8 mouse cellular contexts compared by ENCODE assay signal in genomic region chr8:13213479-13214268, GRCm38 (mm10). TPM values are rescaled to one million over a fixed set of nuclear protein-coding genes. Genes with fewer than 3 reads are reported as not detected.
DNase-seq lines count a peak whose midpoint lies in the region; ATAC-seq and TF ChIP-seq lines count a peak whose summit lies in the region.

No protein-coding gene starts in this region.

- H3K4me1 ChIP-seq in bone marrow, adult 2 months (ENCODE audit: control insufficient read depth, insufficient read depth, low read length): peaks cover 1% of the 10 kb centered on the region; the same call in 1 of the 2 replicates
- H3K4me1 ChIP-seq in embryonic facial prominence, embryonic 15.5 days: peaks cover 16% of the 10 kb centered on the region
- H3K4me1 ChIP-seq in heart, embryonic 10.5 days: peaks cover 44% of the 10 kb centered on the region
- 0 out of 2 replicates have a peak, but pooled peaks cover 8% of the 10 kb centered on the region for H3K4me1 ChIP-seq in kidney, embryonic 14.5 days (ENCODE audit: control insufficient read depth, insufficient read depth, low read length)
- peaks cover 12% of the 10 kb centered on the region for H3K4me1 ChIP-seq in limb, embryonic 14.5 days (ENCODE audit: control insufficient read depth, insufficient read depth, low read length)
- peaks cover 4% of the 10 kb centered on the region; the same call in 1 of the 2 replicates for H3K4me1 ChIP-seq in midbrain, embryonic 16.5 days (ENCODE audit: control insufficient read depth, insufficient read depth, low read length)
- H3K4me1 ChIP-seq in spleen, adult 2 months (ENCODE audit: control insufficient read depth, insufficient read depth, insufficient read length): peaks cover 14% of the 10 kb centered on the region; the same call in 1 of the 2 replicates

- no peaks in the 10 kb centered on the region for H3K36me3 ChIP-seq in embryonic facial prominence, embryonic 15.5 days
- no peaks in the 10 kb centered on the region for H3K36me3 ChIP-seq in heart, embryonic 10.5 days
- H3K36me3 ChIP-seq in kidney, embryonic 14.5 days (ENCODE audit: control insufficient read depth, insufficient read depth, low read length): no peaks in the 10 kb centered on the region
- no peaks in the 10 kb centered on the region for H3K36me3 ChIP-seq in limb, embryonic 14.5 days (ENCODE audit: control insufficient read depth, insufficient read depth, low read length)
- H3K36me3 ChIP-seq in midbrain, embryonic 16.5 days (ENCODE audit: control insufficient read depth, insufficient read depth, low read length): no peaks in the 10 kb centered on the region
- no peaks in the 10 kb centered on the region for H3K36me3 ChIP-seq in spleen, adult 2 months (ENCODE audit: control insufficient read depth, insufficient read depth, low read length)

- no peak overlapping the region for H3K9ac ChIP-seq in embryonic facial prominence, embryonic 15.5 days
- H3K9ac ChIP-seq in kidney, embryonic 14.5 days (ENCODE audit: low read depth, low read length): no peak overlapping the region
- no peak overlapping the region for H3K9ac ChIP-seq in limb, embryonic 14.5 days (ENCODE audit: low read depth, low read length, severe bottlenecking)
- no peak overlapping the region for H3K9ac ChIP-seq in midbrain, embryonic 16.5 days (ENCODE audit: low read depth, low read length)

- peak; percentile 71 for ATAC-seq in embryonic facial prominence, embryonic 15.5 days (ENCODE audit: insufficient number of reproducible peaks, low FRiP score, low TSS enrichment, low read depth)
- peak; percentile 81 for ATAC-seq in kidney, embryonic 14.5 days (ENCODE audit: low FRiP score, low TSS enrichment)
- peak; percentile 79; the same call in 1 of the 2 replicates for ATAC-seq in limb, embryonic 14.5 days (ENCODE audit: low FRiP score, low read depth)
- peak; percentile 84; the same call in 1 of the 2 replicates for ATAC-seq in midbrain, embryonic 16.5 days

- H3K9me3 ChIP-seq in embryonic facial prominence, embryonic 15.5 days (replicated peaks): no peaks in the 10 kb centered on the region
- H3K9me3 ChIP-seq in heart, embryonic 10.5 days: no peaks in the 10 kb centered on the region
- no peaks in the 10 kb centered on the region for H3K9me3 ChIP-seq in kidney, embryonic 14.5 days (ENCODE audit: control insufficient read depth, low read length)
- H3K9me3 ChIP-seq in limb, embryonic 14.5 days (ENCODE audit: control insufficient read depth, low read length): no peaks in the 10 kb centered on the region
- no peaks in the 10 kb centered on the region for H3K9me3 ChIP-seq in midbrain, embryonic 16.5 days (replicated peaks; ENCODE audit: control insufficient read depth, low read length, poor library complexity, severe bottlenecking)

- H3K4me3 ChIP-seq in bone marrow, adult 2 months (replicated peaks; ENCODE audit: control insufficient read depth, low read depth, low read length): no peak overlapping the region
- no peak overlapping the region for H3K4me3 ChIP-seq in embryonic facial prominence, embryonic 15.5 days (replicated peaks)
- H3K4me3 ChIP-seq in heart, embryonic 10.5 days: peak overlapping the region; percentile 40
- no peak overlapping the region for H3K4me3 ChIP-seq in kidney, embryonic 14.5 days (ENCODE audit: low read length)
- H3K4me3 ChIP-seq in limb, embryonic 14.5 days (replicated peaks; ENCODE audit: low read length): no peak overlapping the region
- no peak overlapping the region for H3K4me3 ChIP-seq in midbrain, embryonic 16.5 days (ENCODE audit: low read depth, low read length)
- H3K4me3 ChIP-seq in spleen, adult 2 months (ENCODE audit: extremely low read depth, insufficient read depth, insufficient read length): no peak overlapping the region

- DNase-seq in 416B (ENCODE audit: low read depth): peak; percentile 99
- DNase-seq in heart, embryonic 10.5 days (ENCODE audit: low spot score): peak; percentile 93
- DNase-seq in limb, embryonic 14.5 days (ENCODE audit: low spot score): peak; percentile 63
- DNase-seq in spleen, adult 2 months (ENCODE audit: low read depth in 1 of 2, low spot score in 2 of 2): peak; percentile 68 to 77

- H3K27me3 ChIP-seq in embryonic facial prominence, embryonic 15.5 days: no peaks in the 10 kb centered on the region
- H3K27me3 ChIP-seq in heart, embryonic 10.5 days (ENCODE audit: insufficient read depth, poor library complexity, severe bottlenecking): no peaks in the 10 kb centered on the region
- no peaks in the 10 kb centered on the region for H3K27me3 ChIP-seq in kidney, embryonic 14.5 days (ENCODE audit: control insufficient read depth, insufficient read depth, low read length)
- no peaks in the 10 kb centered on the region for H3K27me3 ChIP-seq in limb, embryonic 14.5 days (ENCODE audit: control insufficient read depth, insufficient read depth, low read length)
- H3K27me3 ChIP-seq in midbrain, embryonic 16.5 days (ENCODE audit: control insufficient read depth, insufficient read depth, low read depth, low read length): no peaks in the 10 kb centered on the region
- no peaks in the 10 kb centered on the region for H3K27me3 ChIP-seq in spleen, adult 2 months (ENCODE audit: control insufficient read depth, insufficient read depth, low read length)

- peak; percentile 87 for TF ChIP-seq CTCF in bone marrow, adult 2 months (IDR thresholded peaks at IDR 0.05; ENCODE audit: control insufficient read depth, insufficient read depth, low read length)
- peak; percentile 69; the same call in 1 of the 2 replicates for TF ChIP-seq CTCF in spleen, adult 2 months (IDR thresholded peaks at IDR 0.05; ENCODE audit: extremely low read depth, insufficient read depth, insufficient read length, insufficient replicate concordance)

- no peak for TF ChIP-seq POLR2A in bone marrow, adult 2 months (IDR thresholded peaks at IDR 0.05; ENCODE audit: borderline replicate concordance, control insufficient read depth, low read depth, low read length)
- TF ChIP-seq POLR2A in limb, embryonic 14.5 days (IDR thresholded peaks at IDR 0.05; ENCODE audit: borderline replicate concordance, extremely low read depth, insufficient read depth, insufficient read length): no peak
- TF ChIP-seq POLR2A in spleen, adult 2 months (IDR thresholded peaks at IDR 0.05; ENCODE audit: low read depth, low read length): no peak

- H3K27ac ChIP-seq in bone marrow, adult 2 months (ENCODE audit: control insufficient read depth, insufficient read depth, low read depth, low read length, poor library complexity): no peak overlapping the region
- H3K27ac ChIP-seq in embryonic facial prominence, embryonic 15.5 days (replicated peaks): peak overlapping the region; percentile 55; the same call in 1 of the 2 replicates
- H3K27ac ChIP-seq in heart, embryonic 10.5 days: peak overlapping the region; percentile 82
- H3K27ac ChIP-seq in kidney, embryonic 14.5 days (ENCODE audit: low read depth, low read length): no peak overlapping the region
- 0 out of 2 replicates have a peak overlapping the region, but pooled peaks have one; percentile 14 for H3K27ac ChIP-seq in limb, embryonic 14.5 days (replicated peaks; ENCODE audit: low read depth, low read length)
- no peak overlapping the region for H3K27ac ChIP-seq in midbrain, embryonic 16.5 days (ENCODE audit: low read length)
- H3K27ac ChIP-seq in spleen, adult 2 months (ENCODE audit: insufficient read depth, low read length): 0 out of 2 replicates have a peak overlapping the region, but pooled peaks have one; percentile 25

- peak overlapping the region; percentile 17 for H3K4me2 ChIP-seq in embryonic facial prominence, embryonic 15.5 days (replicated peaks)
- H3K4me2 ChIP-seq in kidney, embryonic 14.5 days (replicated peaks; ENCODE audit: low read depth, low read length): peak overlapping the region; percentile 34; the same call in 1 of the 2 replicates
- no peak overlapping the region; the same call in 1 of the 2 replicates for H3K4me2 ChIP-seq in limb, embryonic 14.5 days (replicated peaks; ENCODE audit: low read depth, low read length, severe bottlenecking)
- H3K4me2 ChIP-seq in midbrain, embryonic 16.5 days (ENCODE audit: low read length): peak overlapping the region; percentile 38

- WGBS in bone marrow, adult 2 months: 1% methylated on average over 10 of the region's 10 CpGs
- WGBS in embryonic facial prominence, embryonic 15.5 days: 20% methylated on average over 10 of the region's 10 CpGs
- WGBS in heart, embryonic 10.5 days: 22% methylated on average over 10 of the region's 10 CpGs
- 21% methylated on average over 10 of the region's 10 CpGs for WGBS in kidney, embryonic 14.5 days
- WGBS in limb, embryonic 14.5 days: 22% methylated on average over 10 of the region's 10 CpGs
- 26% methylated on average over 10 of the region's 10 CpGs for WGBS in midbrain, embryonic 16.5 days
- WGBS in spleen, adult 2 months: 4% methylated on average over 10 of the region's 10 CpGs

RNA-seq across cellular contexts. Expression of gene Grtp1, which starts 13.3 kb away (rescaled TPM):
- 6.8 and 20.6 TPM in 2 replicates for polyA plus RNA-seq in bone marrow, adult 2 months (2011; ENCODE audit: insufficient read depth, insufficient read length, low replicate concordance, missing spikeins)
- polyA plus RNA-seq in embryonic facial prominence, embryonic 15.5 days (2015; fragmentation: Nextera tagmentation; extraction: Ambion mirVana): 15.4 and 16.1 TPM in 2 replicates
- 30.5 and 34.0 TPM in 2 replicates for polyA plus RNA-seq in heart, embryonic 10.5 days (2016; fragmentation: Nextera tagmentation; extraction: Ambion mirVana)
- 19.7 and 20.3 TPM in 2 replicates for polyA plus RNA-seq in kidney, embryonic 14.5 days (2014; fragmentation: Nextera tagmentation; extraction: Ambion mirVana)
- polyA plus RNA-seq in limb, embryonic 14.5 days (2012; rRNA removed): 9.5 and 11.3 TPM in 2 replicates
- 15.7 and 16.0 TPM in 2 replicates for polyA plus RNA-seq in limb, embryonic 14.5 days (2014; fragmentation: Nextera tagmentation; extraction: Ambion mirVana)
- polyA plus RNA-seq in midbrain, embryonic 16.5 days (2015; fragmentation: Nextera tagmentation; extraction: Ambion mirVana): 16.9 and 19.7 TPM in 2 replicates
- 1.1 and 1.6 TPM in 2 replicates for polyA plus RNA-seq in spleen, adult 2 months (2012; rRNA removed)

RNA-seq across cellular contexts. Expression of gene Adprhl1, which starts 40.3 kb away (rescaled TPM):
- 0.99 TPM in 1 of 2 replicates, not detected in the other for polyA plus RNA-seq in bone marrow, adult 2 months (2011; ENCODE audit: insufficient read depth, insufficient read length, low replicate concordance, missing spikeins)
- polyA plus RNA-seq in embryonic facial prominence, embryonic 15.5 days (2015; fragmentation: Nextera tagmentation; extraction: Ambion mirVana): 4.4 and 6.1 TPM in 2 replicates
- polyA plus RNA-seq in heart, embryonic 10.5 days (2016; fragmentation: Nextera tagmentation; extraction: Ambion mirVana): 49.3 and 117 TPM in 2 replicates
- polyA plus RNA-seq in kidney, embryonic 14.5 days (2014; fragmentation: Nextera tagmentation; extraction: Ambion mirVana): not detected in 2 replicates
- polyA plus RNA-seq in limb, embryonic 14.5 days (2012; rRNA removed): 3.2 and 4.1 TPM in 2 replicates
- polyA plus RNA-seq in limb, embryonic 14.5 days (2014; fragmentation: Nextera tagmentation; extraction: Ambion mirVana): 4.3 and 5.0 TPM in 2 replicates
- polyA plus RNA-seq in midbrain, embryonic 16.5 days (2015; fragmentation: Nextera tagmentation; extraction: Ambion mirVana): 0.29 TPM in 1 of 2 replicates, not detected in the other
- 0.18 TPM in 1 of 2 replicates, not detected in the other for polyA plus RNA-seq in spleen, adult 2 months (2012; rRNA removed)

RNA-seq across cellular contexts. Expression of gene Lamp1, which starts 54.7 kb away (rescaled TPM):
- 61.3 and 127 TPM in 2 replicates for polyA plus RNA-seq in bone marrow, adult 2 months (2011; ENCODE audit: insufficient read depth, insufficient read length, low replicate concordance, missing spikeins)
- polyA plus RNA-seq in embryonic facial prominence, embryonic 15.5 days (2015; fragmentation: Nextera tagmentation; extraction: Ambion mirVana): 334 and 345 TPM in 2 replicates
- polyA plus RNA-seq in heart, embryonic 10.5 days (2016; fragmentation: Nextera tagmentation; extraction: Ambion mirVana): 290 and 334 TPM in 2 replicates
- 225 and 306 TPM in 2 replicates for polyA plus RNA-seq in kidney, embryonic 14.5 days (2014; fragmentation: Nextera tagmentation; extraction: Ambion mirVana)
- 300 and 327 TPM in 2 replicates for polyA plus RNA-seq in limb, embryonic 14.5 days (2012; rRNA removed)
- 335 and 337 TPM in 2 replicates for polyA plus RNA-seq in limb, embryonic 14.5 days (2014; fragmentation: Nextera tagmentation; extraction: Ambion mirVana)
- 263 and 294 TPM in 2 replicates for polyA plus RNA-seq in midbrain, embryonic 16.5 days (2015; fragmentation: Nextera tagmentation; extraction: Ambion mirVana)
- 234 and 318 TPM in 2 replicates for polyA plus RNA-seq in spleen, adult 2 months (2012; rRNA removed)

Comparison
In these comparisons a context has a peak if more than half of its experiments do, and no peak if none do; other contexts are left out.
1. H3K27ac ChIP-seq: peak in embryonic facial prominence, embryonic 15.5 days (single experiment), heart, embryonic 10.5 days (single experiment), limb, embryonic 14.5 days (single experiment) and spleen, adult 2 months (single experiment); none in bone marrow, adult 2 months (single experiment), kidney, embryonic 14.5 days (single experiment) and midbrain, embryonic 16.5 days (single experiment).
2. Peak in every context shown above with its lines, with median percentiles within 50 percentile points of each other: DNase-seq and ATAC-seq.